In the genomic region with DNA sequence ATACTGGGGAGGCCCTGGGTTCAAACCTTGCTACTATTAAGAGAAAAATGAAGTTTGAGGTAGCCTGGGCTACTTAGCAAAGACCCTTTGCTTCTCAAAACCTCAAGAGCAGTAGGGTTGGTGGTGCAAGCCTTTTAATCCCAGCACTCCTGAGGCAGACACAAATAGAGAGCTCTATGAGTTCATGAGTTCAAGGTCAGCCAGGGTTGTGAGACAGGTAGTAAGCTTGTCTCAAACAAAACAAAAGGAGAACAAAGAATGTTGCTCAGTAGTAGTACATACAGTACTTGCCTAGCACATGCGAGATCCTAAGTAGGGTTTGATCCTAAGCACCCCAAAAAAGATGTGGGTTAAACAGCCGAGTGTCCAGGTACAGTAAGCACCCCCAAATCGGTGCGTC, we compare ENCODE assay signal across 21 mouse cellular contexts. TPM values are rescaled to one million over a fixed set of nuclear protein-coding genes. Genes with fewer than 3 reads are reported as not detected.
A peak's percentile ranks its signal among the peaks of the same experiment; 100 is the strongest.
DNase-seq lines count a peak whose midpoint lies in the region; ATAC-seq and TF ChIP-seq lines count a peak whose summit lies in the region.
"Had no signal": no experiment of that assay in that cellular context is flagged by ENCODE, and none has a peak within 500 bp of the region (broad histone marks: within the 10 kb centered on the region; RNA-seq: fewer than 3 reads in every experiment).

No protein-coding gene starts in this region.

- peaks cover 70% of the 10 kb centered on the region for H3K27me3 ChIP-seq in midbrain, embryonic 12.5 days
- no peaks in the 10 kb centered on the region for H3K27me3 ChIP-seq in midbrain, postnatal 0 days (ENCODE audit: insufficient read depth, low read length)
- H3K27me3 ChIP-seq in limb, embryonic 10.5 days (ENCODE audit: low read depth, poor library complexity, severe bottlenecking) = peaks cover 80% of the 10 kb centered on the region

- no peak overlapping the region for H3K4me3 ChIP-seq in midbrain, embryonic 12.5 days
- H3K4me3 ChIP-seq in midbrain, postnatal 0 days (ENCODE audit: low read depth, low read length) = no peak overlapping the region
- H3K4me3 ChIP-seq in limb, embryonic 10.5 days = peak overlapping the region; percentile 33; the same call in 1 of the 2 replicates
- H3K4me3 ChIP-seq: embryonic facial prominence, embryonic 15.5 days; hindbrain, embryonic 13.5 days; kidney, embryonic 15.5 days; midbrain, embryonic 10.5 days; neural tube, embryonic 12.5 days had no signal

- H3K9me3 ChIP-seq in midbrain, embryonic 12.5 days = no peaks in the 10 kb centered on the region
- no peaks in the 10 kb centered on the region for H3K9me3 ChIP-seq in midbrain, postnatal 0 days (ENCODE audit: low read length)
- no peaks in the 10 kb centered on the region for H3K9me3 ChIP-seq in limb, embryonic 10.5 days (replicated peaks)
- H3K9me3 ChIP-seq: embryonic facial prominence, embryonic 15.5 days; hindbrain, embryonic 13.5 days; kidney, embryonic 15.5 days; midbrain, embryonic 10.5 days; neural tube, embryonic 12.5 days had no signal

- ATAC-seq in midbrain, embryonic 12.5 days (ENCODE audit: low FRiP score, low read depth) = no peak
- ATAC-seq in midbrain, postnatal 0 days (ENCODE audit: low FRiP score) = no peak
- ATAC-seq in frontal cortex, adult (ENCODE audit: low TSS enrichment) = no peak
- ATAC-seq: inflammation-experienced regulatory T-cells, adult 6 months had no signal

- WGBS in midbrain, embryonic 12.5 days = 84% methylated on average over 4 of the region's 4 CpGs
- 83% methylated on average over 4 of the region's 4 CpGs for WGBS in midbrain, postnatal 0 days
- 84% methylated on average over 4 of the region's 4 CpGs for WGBS in limb, embryonic 10.5 days

- TF ChIP-seq CTCF in midbrain, postnatal 0 days (IDR thresholded peaks at IDR 0.05) = no peak

- no peak overlapping the region for H3K9ac ChIP-seq in midbrain, embryonic 12.5 days (replicated peaks)
- H3K9ac ChIP-seq in midbrain, postnatal 0 days (replicated peaks; ENCODE audit: low read length, poor library complexity, severe bottlenecking) = no peak overlapping the region
- H3K9ac ChIP-seq: embryonic facial prominence, embryonic 15.5 days; hindbrain, embryonic 13.5 days; kidney, embryonic 15.5 days; neural tube, embryonic 12.5 days had no signal

- no peak for DNase-seq in midbrain, postnatal 0 days (ENCODE audit: low spot score)
- peak; percentile 90 for DNase-seq in R1 (ENCODE audit: low read depth, low spot score)
- DNase-seq in limb, embryonic 10.5 days (ENCODE audit: low spot score) = no peak
- no peak for DNase-seq in cerebellum, postnatal 36 days
- DNase-seq in urinary bladder, postnatal 14 days (ENCODE audit: low spot score) = no peak
- DNase-seq: layer of hippocampus, postnatal 36 days; retina, postnatal 1 day; right cerebral cortex, postnatal 25 days; spleen, adult 18-20 months had no signal

- H3K36me3 ChIP-seq in midbrain, embryonic 12.5 days = no peaks in the 10 kb centered on the region
- H3K36me3 ChIP-seq in midbrain, postnatal 0 days (ENCODE audit: insufficient read depth, low read length) = no peaks in the 10 kb centered on the region
- H3K36me3 ChIP-seq in limb, embryonic 10.5 days = no peaks in the 10 kb centered on the region
- H3K36me3 ChIP-seq: embryonic facial prominence, embryonic 15.5 days; hindbrain, embryonic 13.5 days; kidney, embryonic 15.5 days; midbrain, embryonic 10.5 days; neural tube, embryonic 12.5 days had no signal

- H3K27ac ChIP-seq in midbrain, embryonic 12.5 days (replicated peaks) = peak overlapping the region; percentile 22; the same call in 1 of the 2 replicates
- H3K27ac ChIP-seq in midbrain, postnatal 0 days (ENCODE audit: low read depth, low read length) = no peak overlapping the region
- H3K27ac ChIP-seq in limb, embryonic 10.5 days = peak overlapping the region; percentile 79
- H3K27ac ChIP-seq: kidney, embryonic 15.5 days; macrophage; midbrain, embryonic 10.5 days; neural tube, embryonic 12.5 days had no signal

- no peak overlapping the region for H3K4me2 ChIP-seq in midbrain, embryonic 12.5 days (replicated peaks)
- no peak overlapping the region for H3K4me2 ChIP-seq in midbrain, postnatal 0 days (ENCODE audit: low read depth, low read length, poor library complexity, severe bottlenecking)
- H3K4me2 ChIP-seq: hindbrain, embryonic 13.5 days; kidney, embryonic 15.5 days; neural tube, embryonic 12.5 days had no signal

- peaks cover 26% of the 10 kb centered on the region for H3K4me1 ChIP-seq in midbrain, embryonic 12.5 days
- H3K4me1 ChIP-seq in midbrain, postnatal 0 days (ENCODE audit: insufficient read depth, low read length) = peaks cover 14% of the 10 kb centered on the region
- H3K4me1 ChIP-seq in limb, embryonic 10.5 days = peaks cover 50% of the 10 kb centered on the region

RNA-seq across cellular contexts. Expression of gene Sez6, which starts 13.9 kb away (rescaled TPM):
- 39.5 and 40.3 TPM in 2 replicates for polyA plus RNA-seq in midbrain, embryonic 12.5 days (2016; fragmentation: Nextera tagmentation; extraction: Ambion mirVana)
- 160 and 173 TPM in 2 replicates for total RNA-seq in midbrain, postnatal 0 days (2014; rRNA removed)
- polyA plus RNA-seq in midbrain, postnatal 0 days (2015; fragmentation: Nextera tagmentation; extraction: Ambion mirVana) = 121 and 125 TPM in 2 replicates
- polyA plus RNA-seq in limb, embryonic 10.5 days (2016; fragmentation: Nextera tagmentation; extraction: Ambion mirVana) = 0.11 and 0.14 TPM in 2 replicates
- total RNA-seq: liver, adult 2 months had no signal
- polyA plus RNA-seq: C2C12; liver, adult 2 months; macrophage had no signal

RNA-seq across cellular contexts. Expression of gene Pipox, which starts 22.8 kb away (rescaled TPM):
- polyA plus RNA-seq in midbrain, embryonic 12.5 days (2016; fragmentation: Nextera tagmentation; extraction: Ambion mirVana) = 12.0 and 14.4 TPM in 2 replicates
- total RNA-seq in midbrain, postnatal 0 days (2014; rRNA removed) = 3.4 and 3.6 TPM in 2 replicates
- 3.8 and 5.1 TPM in 2 replicates for polyA plus RNA-seq in midbrain, postnatal 0 days (2015; fragmentation: Nextera tagmentation; extraction: Ambion mirVana)
- 0.34 and 0.48 TPM in 2 replicates for polyA plus RNA-seq in limb, embryonic 10.5 days (2016; fragmentation: Nextera tagmentation; extraction: Ambion mirVana)
- total RNA-seq: gastrocnemius, adult 2 months had no signal
- polyA plus RNA-seq: C2C12, macrophage had no signal

Comparison
In these comparisons a context has a peak if more than half of its experiments do, and no peak if none do; other contexts are left out.
1. RNA of gene Sez6, which starts 13.9 kb away (polyA plus RNA-seq): 121 to 125 TPM in midbrain, postnatal 0 days and 39.5 to 40.3 TPM in midbrain, embryonic 12.5 days; 0.11 to 0.14 TPM in limb, embryonic 10.5 days; every median in the first group is over 10 times any median in the second.